Mouse (Mus musculus) megakaryocyte, embryonic 14.5 days (primary cell): ENCODE measurements around the gene Sox6. TPM values are rescaled to one million over a fixed set of nuclear protein-coding genes. Genes with fewer than 3 reads are reported as not detected.

Experiments
- H3K27me3 ChIP-seq: replicated peaks from 2 replicates; pipeline ENCODE3; 2012; ENCODE audit warnings: inconsistent platforms
- H3K36me3 ChIP-seq: replicated peaks from 2 replicates; pipeline ENCODE3; 2012; ENCODE audit warnings: low read length, inconsistent platforms, mixed read lengths
- H3K4me1 ChIP-seq: 2 replicates; pipeline ENCODE4 v1.6.1; 2012; ENCODE audit warnings: inconsistent platforms
- H3K4me3 ChIP-seq: replicated peaks from 2 replicates; pipeline ENCODE3; 2012; ENCODE audit warnings: moderate library complexity, mild to moderate bottlenecking, inconsistent platforms
- H3K9me3 ChIP-seq: 2 replicates; pipeline ENCODE4 v1.6.1; 2012; ENCODE audit warnings: inconsistent platforms
- FLI1 ChIP-seq: IDR thresholded peaks from 2 replicates; pipeline ENCODE4 v1.6.1; 2012; ENCODE audit warnings: low read length, inconsistent platforms, mixed read lengths
- GATA1 ChIP-seq: IDR thresholded peaks from 3 replicates; pipeline ENCODE4 v1.6.1; 2012; ENCODE audit warnings: mixed read lengths, low read length, inconsistent platforms, borderline replicate concordance
- polyA plus RNA-seq: library from polyadenylated mRNA; stranded (reverse); fragments of >175 nt; gene quantifications from 2 replicates; pipeline ENCODE4 v1.2.3, GENCODE M21; 2012; ENCODE audit warnings: low replicate concordance; ENCODE audit not compliant: insufficient read depth

Sox6 gene
- polyA plus RNA-seq, 1 experiment: 0.17 TPM

- no peak for TF ChIP-seq GATA1
- TF ChIP-seq FLI1: no peak
- H3K27me3 ChIP-seq: peaks cover 5% of the 10 kb centered on the region
- H3K36me3 ChIP-seq: no peaks in the 10 kb centered on the region
- no peaks in the 10 kb centered on the region for H3K9me3 ChIP-seq
- H3K4me1 ChIP-seq: no peaks in the 10 kb centered on the region
- no peak overlapping the region for H3K4me3 ChIP-seq
Observed at GRCm38 (mm10) chr7:115489608-115490007, 549.0 kb downstream of the Sox6 start.

GRCm38 (mm10) chr7:115486431-115486830 is 552.2 kb downstream of the Sox6 start:
- Histone ChIP-seq H3K36me3 (no peaks in the 10 kb centered on the region), H3K9me3 (no peaks in the 10 kb centered on the region), H3K27me3 (peaks cover 3% of the 10 kb centered on the region), H3K4me3 (no peak overlapping the region), H3K4me1 (no peaks in the 10 kb centered on the region)
- TF ChIP-seq FLI1: no peak
- TF ChIP-seq GATA1: no peak

- no peak overlapping the region for H3K4me3 ChIP-seq
- H3K36me3 ChIP-seq: no peaks in the 10 kb centered on the region
- no peaks in the 10 kb centered on the region for H3K4me1 ChIP-seq
- TF ChIP-seq FLI1: no peak
- TF ChIP-seq GATA1: no peak
- H3K27me3 ChIP-seq: peaks cover 3% of the 10 kb centered on the region
- H3K9me3 ChIP-seq: no peaks in the 10 kb centered on the region
Observed at GRCm38 (mm10) chr7:115485664-115486409, 552.8 kb downstream of the Sox6 start.

- no peaks in the 10 kb centered on the region for H3K36me3 ChIP-seq
- TF ChIP-seq GATA1: no peak
- no peak for TF ChIP-seq FLI1
- no peaks in the 10 kb centered on the region for H3K4me1 ChIP-seq
- no peak overlapping the region for H3K4me3 ChIP-seq
- H3K27me3 ChIP-seq: no peaks in the 10 kb centered on the region
- no peaks in the 10 kb centered on the region for H3K9me3 ChIP-seq
Observed at GRCm38 (mm10) chr7:115477763-115478162, 560.8 kb downstream of the Sox6 start.

GRCm38 (mm10) chr7:115476881-115477665 is 561.5 kb downstream of the Sox6 start:
- H3K36me3 ChIP-seq: no peaks in the 10 kb centered on the region
- no peaks in the 10 kb centered on the region for H3K9me3 ChIP-seq
- H3K4me3 ChIP-seq: no peak overlapping the region
- TF ChIP-seq GATA1 (no peak), FLI1 (no peak)
- no peaks in the 10 kb centered on the region for H3K4me1 ChIP-seq
- H3K27me3 ChIP-seq: peaks cover 2% of the 10 kb centered on the region

GRCm38 (mm10) chr7:115475176-115475575 is 563.4 kb downstream of the Sox6 start:
- Histone ChIP-seq H3K9me3 (no peaks in the 10 kb centered on the region), H3K4me3 (no peak overlapping the region), H3K27me3 (peaks cover 2% of the 10 kb centered on the region), H3K36me3 (no peaks in the 10 kb centered on the region), H3K4me1 (no peaks in the 10 kb centered on the region)
- no peak for TF ChIP-seq FLI1

- no peak for TF ChIP-seq FLI1
- no peak for TF ChIP-seq GATA1
- Histone ChIP-seq H3K36me3 (no peaks in the 10 kb centered on the region), H3K4me3 (no peak overlapping the region), H3K9me3 (no peaks in the 10 kb centered on the region), H3K4me1 (no peaks in the 10 kb centered on the region), H3K27me3 (peaks cover 5% of the 10 kb centered on the region)
Observed at GRCm38 (mm10) chr7:115474115-115474514, 564.5 kb downstream of the Sox6 start.

- Histone ChIP-seq H3K9me3 (no peaks in the 10 kb centered on the region), H3K4me1 (no peaks in the 10 kb centered on the region), H3K4me3 (no peak overlapping the region), H3K27me3 (peaks cover 6% of the 10 kb centered on the region), H3K36me3 (no peaks in the 10 kb centered on the region)
- TF ChIP-seq FLI1 (no peak), GATA1 (no peak)
Observed at GRCm38 (mm10) chr7:115472850-115473249, 565.7 kb downstream of the Sox6 start.

GRCm38 (mm10) chr7:115471521-115471920 is 567.1 kb downstream of the Sox6 start:
- peaks cover 6% of the 10 kb centered on the region for H3K27me3 ChIP-seq
- H3K9me3 ChIP-seq: no peaks in the 10 kb centered on the region
- H3K4me3 ChIP-seq: no peak overlapping the region
- TF ChIP-seq FLI1: no peak
- no peaks in the 10 kb centered on the region for H3K36me3 ChIP-seq
- no peaks in the 10 kb centered on the region for H3K4me1 ChIP-seq

- Histone ChIP-seq H3K36me3 (no peaks in the 10 kb centered on the region), H3K9me3 (peaks cover 11% of the 10 kb centered on the region), H3K4me1 (peaks cover 7% of the 10 kb centered on the region), H3K27me3 (peaks cover 10% of the 10 kb centered on the region), H3K4me3 (no peak overlapping the region)
- TF ChIP-seq FLI1: no peak
- no peak for TF ChIP-seq GATA1
Observed at GRCm38 (mm10) chr7:115466811-115467210, 571.8 kb downstream of the Sox6 start.
